Mouse (Mus musculus) kidney, embryonic 14.5 days (tissue): Measurements from ENCODE around the gene Arvcf. TPM values are rescaled to one million over a fixed set of nuclear protein-coding genes. Genes with fewer than 3 reads are reported as not detected.

ENCODE experiments used
- ATAC-seq: fragments of 200-750 bp; cut with Nextera tagmentation; 2 replicates; pipeline ENCODE4 v1.8.0; 2017; ENCODE audit warnings: moderate number of reproducible peaks, mild to moderate bottlenecking, moderate TSS enrichment, moderate library complexity; ENCODE audit not compliant: low FRiP score, low TSS enrichment
- H3K27ac ChIP-seq: fragments of 300-500 bp; sonication (generic); 2 replicates; pipeline ENCODE4 v1.5.1; 2014; ENCODE audit warnings: low read depth, mild to moderate bottlenecking, low read length, moderate library complexity, mixed read lengths
- H3K27me3 ChIP-seq: fragments of 300-500 bp; sonication (generic); 2 replicates; pipeline ENCODE4 v1.6.1; 2014; ENCODE audit warnings: mild to moderate bottlenecking, low read length; ENCODE audit not compliant: control insufficient read depth, insufficient read depth
- H3K36me3 ChIP-seq: fragments of 300-500 bp; sonication (generic); 2 replicates; pipeline ENCODE4 v1.6.1; 2014; ENCODE audit warnings: low read length, mixed read lengths; ENCODE audit not compliant: control insufficient read depth, insufficient read depth
- H3K4me1 ChIP-seq: fragments of 300-500 bp; sonication (generic); 2 replicates; pipeline ENCODE4 v1.6.1; 2014; ENCODE audit warnings: low read length, mixed read lengths; ENCODE audit not compliant: control insufficient read depth, insufficient read depth
- H3K4me2 ChIP-seq: fragments of 300-500 bp; sonication (generic); replicated peaks from 2 replicates; pipeline ENCODE4 v1.6.1; 2014; ENCODE audit warnings: low read depth, mild to moderate bottlenecking, low read length
- H3K4me3 ChIP-seq: fragments of 300-500 bp; sonication (generic); 2 replicates; pipeline ENCODE4 v1.5.1; 2014; ENCODE audit warnings: mild to moderate bottlenecking, low read length
- H3K9ac ChIP-seq: fragments of 300-500 bp; sonication (generic); 2 replicates; pipeline ENCODE4 v1.6.1; 2014; ENCODE audit warnings: low read depth, mild to moderate bottlenecking, low read length, moderate library complexity
- H3K9me3 ChIP-seq: fragments of 300-500 bp; sonication (generic); 2 replicates; pipeline ENCODE4 v1.6.1; 2016; ENCODE audit warnings: low read length; ENCODE audit not compliant: control insufficient read depth
- WGBS: fragments of 180-500 bp; shearing (Covaris S2); extraction: QIAGEN DNeasy Blood & Tissue Kit; methylation state at CpG from one replicate; pipeline ENCODE4 v1.1.7; 2014; 5-methylcytosine and 5-hydroxymethylcytosine counted together
- polyA plus RNA-seq: library from polyadenylated mRNA; unstranded; fragments of >200 nt; fragmentation: Nextera tagmentation; extraction: Ambion mirVana; gene quantifications from 2 replicates; pipeline ENCODE4 v1.2.1, GENCODE M21; 2014

Gene Arvcf
- polyA plus RNA-seq, 1 experiment from 2014 or later = 27.0 TPM

- no peak for ATAC-seq
- no peaks in the 10 kb centered on the region for H3K4me1 ChIP-seq
- no peak overlapping the region for H3K27ac ChIP-seq
- H3K36me3 ChIP-seq = no peaks in the 10 kb centered on the region
- no peak overlapping the region for H3K9ac ChIP-seq
- no peak overlapping the region for H3K4me3 ChIP-seq
- H3K4me2 ChIP-seq = no peak overlapping the region
- H3K27me3 ChIP-seq = no peaks in the 10 kb centered on the region
- WGBS = 83% methylated on average over 3 of the region's 3 CpGs
- H3K9me3 ChIP-seq = no peaks in the 10 kb centered on the region
These were observed 14.0 kb upstream of the Arvcf start for GRCm38 (mm10) chr16:18333976-18334375.

GRCm38 (mm10) chr16:18335981-18336380 lies 12.0 kb upstream of the Arvcf start:
- no peaks in the 10 kb centered on the region for H3K9me3 ChIP-seq
- H3K27me3 ChIP-seq = no peaks in the 10 kb centered on the region
- H3K9ac ChIP-seq = no peak overlapping the region
- ATAC-seq = no peak
- H3K27ac ChIP-seq = no peak overlapping the region
- H3K36me3 ChIP-seq = no peaks in the 10 kb centered on the region
- no peak overlapping the region for H3K4me3 ChIP-seq
- H3K4me1 ChIP-seq = no peaks in the 10 kb centered on the region
- H3K4me2 ChIP-seq = no peak overlapping the region
- WGBS = 91% methylated on average over 3 of the region's 3 CpGs

- 84% methylated on average over 4 of the region's 4 CpGs for WGBS
- ATAC-seq = no peak
- no peaks in the 10 kb centered on the region for H3K36me3 ChIP-seq
These were observed 10.7 kb upstream of the Arvcf start for GRCm38 (mm10) chr16:18337261-18337660.

GRCm38 (mm10) chr16:18339866-18340265 lies 8.1 kb upstream of the Arvcf start:
- Histone ChIP-seq H3K4me3 (no peak overlapping the region), H3K27ac (no peak overlapping the region), H3K27me3 (no peaks in the 10 kb centered on the region), H3K9me3 (no peaks in the 10 kb centered on the region), H3K4me1 (0 out of 2 replicates have a peak, but pooled peaks cover 3% of the 10 kb centered on the region), H3K4me2 (no peak overlapping the region), H3K9ac (no peak overlapping the region), H3K36me3 (no peaks in the 10 kb centered on the region)
- WGBS = 50% methylated on average over 1 of the region's 1 CpGs
- no peak for ATAC-seq

More at GRCm38 (mm10) chr16:18337261-18337660, 10.7 kb upstream of the Arvcf start:
- Histone ChIP-seq H3K9ac (no peak overlapping the region), H3K9me3 (no peaks in the 10 kb centered on the region), H3K4me2 (no peak overlapping the region), H3K4me1 (no peaks in the 10 kb centered on the region), H3K27ac (no peak overlapping the region), H3K4me3 (no peak overlapping the region), H3K27me3 (no peaks in the 10 kb centered on the region)

GRCm38 (mm10) chr16:18341605-18342004 lies 6.4 kb upstream of the Arvcf start:
- Histone ChIP-seq H3K4me2 (no peak overlapping the region), H3K27me3 (no peaks in the 10 kb centered on the region), H3K9me3 (no peaks in the 10 kb centered on the region), H3K27ac (no peak overlapping the region), H3K36me3 (no peaks in the 10 kb centered on the region), H3K4me3 (no peak overlapping the region), H3K9ac (no peak overlapping the region), H3K4me1 (0 out of 2 replicates have a peak, but pooled peaks cover 3% of the 10 kb centered on the region)
- no peak for ATAC-seq
- 78% methylated on average over 8 of the region's 8 CpGs for WGBS

- Histone ChIP-seq H3K27ac (no peak overlapping the region), H3K4me3 (no peak overlapping the region), H3K9ac (no peak overlapping the region), H3K4me2 (no peak overlapping the region), H3K9me3 (no peaks in the 10 kb centered on the region), H3K4me1 (0 out of 2 replicates have a peak, but pooled peaks cover 3% of the 10 kb centered on the region), H3K36me3 (no peaks in the 10 kb centered on the region), H3K27me3 (peaks cover 3% of the 10 kb centered on the region)
- 79% methylated on average over 2 of the region's 2 CpGs for WGBS
- no peak for ATAC-seq
These were observed 5.9 kb upstream of the Arvcf start for GRCm38 (mm10) chr16:18342076-18342475.

- Histone ChIP-seq H3K9me3 (no peaks in the 10 kb centered on the region), H3K4me3 (peak overlapping the region; percentile 63), H3K27me3 (peaks cover 5% of the 10 kb centered on the region), H3K4me1 (peaks cover 3% of the 10 kb centered on the region; the same call in 1 of the 2 replicates), H3K4me2 (peak overlapping the region; percentile 77), H3K9ac (peak overlapping the region; percentile 60), H3K27ac (no peak overlapping the region), H3K36me3 (no peaks in the 10 kb centered on the region)
- WGBS = 40% methylated on average over 9 of the region's 9 CpGs
- no peak for ATAC-seq
These were observed 5.1 kb upstream of the Arvcf start for GRCm38 (mm10) chr16:18342650-18343570.

- Histone ChIP-seq H3K4me2 (peak overlapping the region; percentile 77), H3K27ac (no peak overlapping the region)
- ATAC-seq = peak; percentile 90
These were observed 4.2 kb upstream of the Arvcf start for GRCm38 (mm10) chr16:18343778-18344177.

GRCm38 (mm10) chr16:18345243-18345642 lies 2.7 kb upstream of the Arvcf start:
- ATAC-seq = peak; percentile 40; the same call in 1 of the 2 replicates

More at GRCm38 (mm10) chr16:18343778-18344177, 4.2 kb upstream of the Arvcf start:
- under 1% methylated on average over 38 of the region's 38 CpGs for WGBS
- Histone ChIP-seq H3K4me1 (peaks cover 3% of the 10 kb centered on the region; the same call in 1 of the 2 replicates), H3K9ac (peak overlapping the region; percentile 60), H3K9me3 (no peaks in the 10 kb centered on the region), H3K4me3 (peak overlapping the region; percentile 63), H3K36me3 (no peaks in the 10 kb centered on the region), H3K27me3 (peaks cover 8% of the 10 kb centered on the region)

More at GRCm38 (mm10) chr16:18345243-18345642, 2.7 kb upstream of the Arvcf start:
- Histone ChIP-seq H3K4me3 (no peak overlapping the region), H3K9ac (no peak overlapping the region), H3K36me3 (no peaks in the 10 kb centered on the region), H3K4me2 (no peak overlapping the region), H3K9me3 (no peaks in the 10 kb centered on the region), H3K27me3 (peaks cover 21% of the 10 kb centered on the region), H3K27ac (no peak overlapping the region), H3K4me1 (peaks cover 3% of the 10 kb centered on the region; the same call in 1 of the 2 replicates)
- WGBS = 6% methylated on average over 3 of the region's 3 CpGs
